Mouse (Mus musculus) bone marrow macrophage, adult 2 months (primary cell): Measurements from ENCODE around the gene Gstp3.

ENCODE experiments used
- CTCF ChIP-seq: IDR thresholded peaks from 2 replicates; pipeline ENCODE4 v1.5.1; 2012; ENCODE audit warnings: low read depth, mild to moderate bottlenecking, low read length, moderate library complexity
- POLR2A ChIP-seq: IDR thresholded peaks from 2 replicates; pipeline ENCODE4 v1.6.1; 2012; ENCODE audit warnings: mild to moderate bottlenecking, low read depth, low read length, borderline replicate concordance

- TF ChIP-seq CTCF (no peak), POLR2A (no peak)
These were observed 12.5 kb downstream of the Gstp3 start for GRCm38 (mm10) chr19:4046866-4047254.
